Mouse (Mus musculus) lung, adult 2 months (tissue): Measurements from ENCODE around the gene Gmpr.

Source experiments
- CTCF ChIP-seq: fragments of 200-500 bp; IDR thresholded peaks from 2 replicates; pipeline ENCODE4 v1.5.1; 2011; ENCODE audit warnings: mild to moderate bottlenecking, low read length, control low read depth; ENCODE audit not compliant: insufficient read depth
- POLR2A ChIP-seq: fragments of 200-500 bp; IDR thresholded peaks from 2 replicates; pipeline ENCODE4 v1.6.1; 2011; ENCODE audit warnings: low read depth, mild to moderate bottlenecking, control low read depth, low read length, borderline replicate concordance; ENCODE audit errors: extremely low read depth

DNA sequence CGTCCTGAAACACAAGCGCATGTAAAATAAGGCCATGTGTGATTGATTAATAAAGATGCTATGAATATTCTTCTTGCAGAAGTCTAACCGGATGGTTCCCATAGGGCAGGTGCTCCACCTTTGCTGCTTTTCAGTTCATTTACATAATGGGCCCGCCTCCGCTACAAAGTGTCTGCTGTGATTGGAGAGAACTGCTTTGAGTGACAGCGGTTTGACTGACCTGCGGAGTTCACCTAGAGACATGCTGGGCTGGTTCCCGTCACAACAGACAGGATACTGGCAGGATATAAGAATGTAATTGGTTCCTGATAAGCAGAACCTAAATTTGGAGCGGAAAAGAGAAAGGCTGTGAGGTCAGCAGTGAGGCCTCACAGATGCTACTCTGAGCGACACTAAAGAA lies 13.4 kb upstream of the Gmpr start:
- TF ChIP-seq POLR2A (no peak), CTCF (no peak)
